Mouse (Mus musculus) heart, postnatal 0 days (tissue): ENCODE measurements around the gene Vmn1r127.
"Not testable (repeated sequence)": the region's sequence is repeated elsewhere in the genome, so short reads cannot be mapped to it uniquely, and the experiment has no call there.

Source experiments
- CTCF ChIP-seq: IDR thresholded peaks from 2 replicates; pipeline ENCODE4 v1.5.1; 2016; ENCODE audit warnings: antibody characterized with exemption, control low read depth, low read depth
- EP300 ChIP-seq: IDR thresholded peaks from 2 replicates; pipeline ENCODE4 v1.6.1; 2016; ENCODE audit warnings: antibody characterized with exemption, low read depth

GRCm38 (mm10) chr7:21271879-21272278, 47.8 kb downstream of the Vmn1r127 start, which contains the start of gene Vmn1r125:
- not testable (repeated sequence) for TF ChIP-seq CTCF, EP300
